Mouse (Mus musculus): ENCODE measurements around the gene Pced1a.
"Not testable (repeated sequence)": the region's sequence is repeated elsewhere in the genome, so short reads cannot be mapped to it uniquely, and the experiment has no call there.

The Pced1a gene

GRCm38 (mm10) chr2:130390993-130391625 lies 33.4 kb downstream of the Pced1a start:
- DNase-seq (ENCODE audit: low read depth, low spot score): no peak

- peak; percentile 19 for DNase-seq (ENCODE audit: low read depth, low spot score)
Measured at GRCm38 (mm10) chr2:130388796-130389195, 35.7 kb downstream of the Pced1a start.

GRCm38 (mm10) chr2:130386212-130386611 lies 38.3 kb downstream of the Pced1a start:
- no peak for DNase-seq (ENCODE audit: low read depth, low spot score)

- no peak for DNase-seq (ENCODE audit: low read depth, low spot score)
Measured at GRCm38 (mm10) chr2:130383895-130384294, 40.6 kb downstream of the Pced1a start.

GRCm38 (mm10) chr2:130383205-130383604 lies 41.3 kb downstream of the Pced1a start:
- no peak for DNase-seq (ENCODE audit: low read depth, low spot score)

GRCm38 (mm10) chr2:130374951-130375350 lies 49.5 kb downstream of the Pced1a start:
- no peak for DNase-seq (ENCODE audit: low read depth, low spot score)

- DNase-seq (ENCODE audit: low read depth, low spot score): not testable (repeated sequence)
Measured at GRCm38 (mm10) chr2:130373026-130373425, 51.5 kb downstream of the Pced1a start.

- no peak for DNase-seq (ENCODE audit: low read depth, low spot score)
Measured at GRCm38 (mm10) chr2:130367386-130367785, 57.1 kb downstream of the Pced1a start.
